Mouse (Mus musculus): ENCODE results near the gene Fcna.

Gene Fcna

GRCm38 (mm10) chr2:25627811-25628210 lies at the start of gene Fcna:
Gene Fcna, minus strand, starts transcription at chr2:25628030.
- in situ Hi-C loops (cut with MboI; ENCODE audit: unreplicated experiment in 2 of 2): no loop called here

- in situ Hi-C loops (cut with MboI; ENCODE audit: unreplicated experiment in 2 of 2): no loop called here
Observed at GRCm38 (mm10) chr2:25676486-25676885, 48.7 kb upstream of the Fcna start, which contains the start of gene Lcn6. Gene Lcn6, plus strand, starts transcription at chr2:25676786.

- in situ Hi-C loops (cut with MboI; ENCODE audit: unreplicated experiment in 2 of 2): loop anchor here (5.0 to 10.0 kb wide), 2 partner anchors 161 to 248 kb away; no protein-coding TSS in a partner anchor
Observed at GRCm38 (mm10) chr2:25666516-25666915, 38.7 kb upstream of the Fcna start.

- in situ Hi-C loops (cut with MboI; ENCODE audit: unreplicated experiment in 2 of 2): loop anchor here (5.0 to 10.0 kb wide), 2 partner anchors 173 to 251 kb away; no protein-coding TSS in a partner anchor
Observed at GRCm38 (mm10) chr2:25664125-25664524, 36.3 kb upstream of the Fcna start.

DNA sequence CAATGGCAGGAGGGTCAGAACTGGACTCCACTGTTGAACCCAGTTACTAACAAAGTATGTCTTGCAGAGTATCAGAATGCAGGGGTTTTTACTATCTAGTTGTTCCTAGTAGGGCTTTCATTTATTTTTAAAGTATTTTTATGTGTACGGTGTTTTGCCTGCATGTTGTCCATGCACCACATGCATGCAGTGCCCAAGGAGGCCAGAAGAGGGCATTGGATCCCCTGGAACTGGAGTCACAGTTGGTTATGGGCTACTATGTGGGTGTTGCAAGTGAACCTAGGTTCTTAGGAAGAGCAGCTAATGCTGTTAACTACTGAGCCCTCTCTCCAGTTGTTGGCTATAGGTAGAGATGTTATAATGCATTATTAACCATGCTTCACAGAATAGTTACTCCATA lies 35.7 kb upstream of the Fcna start:
- in situ Hi-C loops (cut with MboI; ENCODE audit: unreplicated experiment in 2 of 2): loop anchor here (5.0 to 10.0 kb wide), 2 partner anchors 174 to 251 kb away; no protein-coding TSS in a partner anchor

DNA sequence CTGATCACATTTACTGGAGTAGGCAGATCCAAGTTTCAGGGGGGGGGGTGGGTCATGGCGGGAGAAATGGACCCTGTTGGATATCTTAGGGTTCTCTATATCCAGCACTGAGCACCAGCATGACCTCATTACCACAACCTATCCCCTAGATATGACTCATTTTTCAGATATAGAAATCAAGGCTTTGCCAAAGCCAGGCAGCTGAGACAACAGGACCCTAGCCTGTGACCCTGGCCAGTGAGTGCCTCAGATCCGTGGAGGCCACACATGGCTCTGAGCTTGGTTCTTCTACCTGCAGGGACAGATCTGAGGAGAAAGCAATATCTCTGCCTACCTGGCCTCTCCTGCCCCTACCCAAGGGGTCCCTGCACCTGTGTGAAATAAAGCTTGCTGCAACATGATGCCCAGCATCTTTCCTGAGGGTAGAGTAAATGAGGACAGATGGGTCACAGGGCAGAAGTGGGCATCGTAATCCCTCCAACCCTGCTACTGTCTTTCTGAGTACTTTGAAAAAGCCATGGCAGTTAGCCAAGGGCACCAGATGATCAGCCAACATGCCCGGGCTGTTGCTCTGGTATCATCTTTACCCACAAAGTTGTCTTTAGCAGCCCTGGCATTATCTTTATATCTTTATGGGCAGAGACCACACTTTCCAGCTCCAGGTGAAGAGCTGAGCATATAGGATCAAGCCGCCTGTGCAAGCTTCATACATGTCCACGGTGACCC lies 33.6 kb upstream of the Fcna start:
- in situ Hi-C loops (cut with MboI; ENCODE audit: unreplicated experiment in 2 of 2): loop anchor here (5.0 to 10.0 kb wide), 2 partner anchors 176 to 253 kb away; no protein-coding TSS in a partner anchor

- in situ Hi-C loops (cut with MboI; ENCODE audit: unreplicated experiment in 2 of 2): loop anchor here (5.0 to 10.0 kb wide), 2 partner anchors 177 to 255 kb away; no protein-coding TSS in a partner anchor
Observed at GRCm38 (mm10) chr2:25660279-25660678, 32.4 kb upstream of the Fcna start.

DNA sequence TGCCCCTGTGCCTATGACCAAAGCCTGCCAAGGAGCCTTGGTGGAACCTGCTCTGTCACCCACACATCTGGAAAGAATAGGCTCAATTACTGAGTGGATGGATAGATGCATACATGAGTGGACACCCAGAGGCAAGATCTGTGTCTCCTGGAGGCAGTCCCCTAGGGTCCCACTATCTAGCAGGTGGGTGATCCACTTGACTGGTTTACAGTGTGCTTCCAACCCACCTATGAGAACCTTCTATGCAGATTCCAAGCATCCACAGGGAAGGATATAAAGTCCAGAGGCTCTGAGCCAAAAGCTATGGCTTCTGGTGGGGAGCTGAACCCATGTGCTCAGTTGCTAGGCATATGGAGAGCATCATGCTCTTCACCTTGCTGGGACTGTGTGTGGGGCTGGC lies 29.8 kb upstream of the Fcna start, which contains the start of gene Lcn5:
Lcn5 (plus strand) TSS at position 301 of the 400 bp plus-strand sequence.
- in situ Hi-C loops (cut with MboI; ENCODE audit: unreplicated experiment in 2 of 2): no loop called here

- in situ Hi-C loops (cut with MboI; ENCODE audit: unreplicated experiment in 2 of 2): no loop called here
Observed at GRCm38 (mm10) chr2:25657246-25657645, 29.4 kb upstream of the Fcna start.

DNA sequence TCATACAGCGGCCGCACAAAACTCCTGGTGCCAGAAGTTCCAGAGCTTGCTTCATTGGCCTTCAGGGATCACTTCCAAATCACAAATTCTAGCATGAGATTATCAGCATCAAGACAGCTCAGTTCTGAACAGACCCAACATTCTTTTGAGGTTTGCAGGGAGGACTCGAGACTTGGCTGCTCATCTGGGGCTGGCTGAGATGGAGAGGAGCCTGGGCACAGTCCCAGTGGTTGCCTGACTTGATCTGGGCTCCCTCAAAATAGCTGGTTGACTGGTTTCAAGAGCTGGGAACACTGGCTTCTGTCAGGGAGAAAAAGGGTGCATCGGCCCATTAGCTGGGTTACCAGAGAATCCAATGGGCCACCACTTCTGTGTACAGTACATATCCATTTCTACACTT lies 28.9 kb upstream of the Fcna start:
- in situ Hi-C loops (cut with MboI; ENCODE audit: unreplicated experiment in 2 of 2): no loop called here

DNA sequence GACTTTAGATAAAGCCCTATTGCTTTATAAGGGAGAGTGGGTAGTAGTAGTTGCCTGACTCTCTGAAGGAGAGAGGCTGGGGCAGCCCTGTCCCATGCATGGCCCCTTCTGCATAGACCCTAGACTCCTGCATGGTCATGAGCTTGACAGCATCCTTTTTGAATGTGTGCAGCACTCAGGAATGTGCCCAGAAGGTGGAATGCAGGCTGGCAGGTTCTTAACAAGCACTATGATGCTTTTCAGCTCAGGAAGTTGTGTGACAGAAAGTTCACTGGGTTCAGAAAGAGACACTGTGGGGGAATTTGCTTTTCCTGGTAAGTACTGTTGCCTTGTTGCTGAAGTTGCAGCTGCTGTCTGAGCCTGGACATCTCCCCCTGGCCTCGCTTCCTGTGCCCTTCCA lies 26.7 kb upstream of the Fcna start:
- in situ Hi-C loops (cut with MboI; ENCODE audit: unreplicated experiment in 2 of 2): no loop called here

- in situ Hi-C loops (cut with MboI; ENCODE audit: unreplicated experiment in 2 of 2): no loop called here
Observed at GRCm38 (mm10) chr2:25652902-25653301, 25.1 kb upstream of the Fcna start, which contains the start of gene Lcn8. Gene Lcn8, plus strand, starts transcription at chr2:25653120.

DNA sequence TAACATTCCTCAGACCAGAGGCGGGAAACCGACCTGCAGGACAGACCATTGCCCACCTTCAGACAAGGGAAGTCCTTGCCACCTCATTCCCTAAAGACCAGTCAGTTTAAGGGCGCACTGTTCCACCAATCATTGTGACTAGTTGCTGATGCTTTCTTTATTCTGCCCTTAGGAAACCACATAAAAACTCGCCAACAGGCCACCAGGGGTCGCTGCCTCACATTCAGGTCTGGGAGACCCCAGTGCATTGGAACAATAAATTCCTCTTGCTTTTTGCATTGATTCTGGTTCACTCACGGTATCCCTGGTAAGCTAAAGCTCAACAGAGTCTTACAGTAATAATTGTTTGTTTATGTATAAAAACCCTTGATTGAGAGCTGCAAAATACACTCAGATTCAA lies 12.1 kb upstream of the Fcna start:
- in situ Hi-C loops (cut with MboI; ENCODE audit: unreplicated experiment in 2 of 2): no loop called here

- in situ Hi-C loops (cut with MboI; ENCODE audit: unreplicated experiment in 2 of 2): no loop called here
Observed at GRCm38 (mm10) chr2:25634046-25634445, 6.2 kb upstream of the Fcna start.

- in situ Hi-C loops (cut with MboI; ENCODE audit: unreplicated experiment in 2 of 2): no loop called here
Observed at GRCm38 (mm10) chr2:25633616-25634015, 5.8 kb upstream of the Fcna start.

GRCm38 (mm10) chr2:25628738-25629137 lies 908 bp upstream of the Fcna start:
- in situ Hi-C loops (cut with MboI; ENCODE audit: unreplicated experiment in 2 of 2): no loop called here

DNA sequence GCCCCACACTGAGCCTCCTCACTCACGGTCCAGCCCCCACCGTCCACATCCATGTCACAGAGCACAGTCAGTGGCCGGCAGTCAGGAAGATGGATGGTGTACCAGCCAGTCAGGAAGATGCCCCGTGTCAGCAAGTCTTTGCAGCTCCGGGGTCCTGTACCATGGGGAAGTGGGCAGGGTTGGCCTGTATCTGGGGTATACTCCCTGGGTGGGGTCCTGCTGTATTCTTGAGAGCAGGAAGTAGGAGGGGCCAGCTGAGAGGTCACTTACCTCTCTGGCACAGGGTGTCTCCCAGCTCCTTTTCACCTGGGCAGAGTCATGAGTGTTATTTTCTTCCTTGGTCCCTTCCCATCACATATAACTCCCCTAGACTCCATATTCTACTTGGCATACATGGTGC lies 1.8 kb downstream of the Fcna start:
- in situ Hi-C loops (cut with MboI; ENCODE audit: unreplicated experiment in 2 of 2): no loop called here

- in situ Hi-C loops (cut with MboI; ENCODE audit: unreplicated experiment in 2 of 2): no loop called here
Observed at GRCm38 (mm10) chr2:25621229-25622200, 6.3 kb downstream of the Fcna start, which contains the start of gene Tmem141. Gene Tmem141, minus strand, starts transcription at chr2:25622005.

DNA sequence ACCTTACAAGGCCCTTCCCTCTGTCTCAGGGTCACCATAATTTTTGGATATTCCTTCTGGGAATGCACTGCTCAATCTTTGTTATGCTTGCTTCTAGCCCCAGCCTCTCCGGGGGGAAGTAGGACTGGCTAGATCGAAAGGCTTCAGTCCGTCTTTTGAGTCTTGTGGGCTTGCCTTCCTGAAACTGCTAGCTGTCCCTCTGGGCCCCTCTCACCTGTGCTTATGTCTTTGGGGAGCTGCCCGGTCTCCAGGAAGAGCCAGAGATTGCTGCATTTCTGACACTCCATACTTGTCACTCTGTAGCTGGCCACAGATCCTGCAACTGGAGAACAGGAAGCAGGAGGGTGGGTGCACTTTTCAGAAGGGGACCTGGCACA lies 7.0 kb downstream of the Fcna start:
- in situ Hi-C loops (cut with MboI; ENCODE audit: unreplicated experiment in 2 of 2): no loop called here

- in situ Hi-C loops (cut with MboI; ENCODE audit: unreplicated experiment in 2 of 2): no loop called here
Observed at GRCm38 (mm10) chr2:25620386-25620785, 7.4 kb downstream of the Fcna start.

DNA sequence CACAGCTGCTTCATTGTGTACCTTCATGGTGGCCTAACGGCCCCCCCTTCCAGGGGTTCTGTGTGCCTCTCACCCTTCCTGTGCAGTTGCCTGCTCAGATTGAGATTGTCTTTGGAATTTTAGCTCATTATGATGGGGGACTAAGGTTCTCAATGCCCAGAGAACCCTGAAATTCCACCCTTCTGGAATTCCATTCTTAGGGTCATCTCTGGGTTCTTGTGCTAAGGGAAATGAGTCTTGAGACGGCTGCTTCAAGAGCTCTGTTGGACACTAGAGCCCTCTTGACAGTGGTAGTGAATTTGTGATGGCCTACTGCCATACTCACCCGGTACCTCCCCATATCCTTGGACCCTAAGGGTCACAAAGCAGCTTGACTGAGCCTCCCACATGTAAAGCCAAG lies 10.3 kb downstream of the Fcna start, which contains the start of gene Ccdc183:
Ccdc183 (minus strand) TSS at position 101 of the 400 bp plus-strand sequence.
- in situ Hi-C loops (cut with MboI; ENCODE audit: unreplicated experiment in 2 of 2): no loop called here
